Mouse (Mus musculus) neural tube, embryonic 14.5 days (tissue): Measurements from ENCODE around the gene Sos1. TPM values are rescaled to one million over a fixed set of nuclear protein-coding genes. Genes with fewer than 3 reads are reported as not detected.
A peak's percentile ranks its signal among the peaks of the same experiment; 100 is the strongest.

Experiments used
- ATAC-seq: fragments of 200-750 bp; cut with Nextera tagmentation; 2 replicates; pipeline ENCODE4 v1.8.0; 2017; ENCODE audit warnings: low read depth, mild to moderate bottlenecking, moderate TSS enrichment, moderate library complexity
- H3K27ac ChIP-seq: fragments of 300-500 bp; sonication (generic); 2 replicates; pipeline ENCODE4 v1.5.1; 2014; ENCODE audit warnings: low read depth, mild to moderate bottlenecking, control low read depth, low read length, moderate library complexity, mixed read lengths
- H3K27me3 ChIP-seq: fragments of 300-500 bp; sonication (generic); 2 replicates; pipeline ENCODE4 v1.6.1; 2014; ENCODE audit warnings: low read length; ENCODE audit not compliant: control insufficient read depth, insufficient read depth
- H3K36me3 ChIP-seq: fragments of 300-500 bp; sonication (generic); 2 replicates; pipeline ENCODE4 v1.6.1; 2014; ENCODE audit warnings: low read length, mixed read lengths; ENCODE audit not compliant: control insufficient read depth, insufficient read depth
- H3K4me1 ChIP-seq: fragments of 300-500 bp; sonication (generic); 2 replicates; pipeline ENCODE4 v1.6.1; 2014; ENCODE audit warnings: low read length; ENCODE audit not compliant: control insufficient read depth, insufficient read depth
- H3K4me2 ChIP-seq: fragments of 300-500 bp; sonication (generic); 2 replicates; pipeline ENCODE4 v1.6.1; 2014; ENCODE audit warnings: mild to moderate bottlenecking, low read depth, low read length, control low read depth
- H3K4me3 ChIP-seq: fragments of 300-500 bp; sonication (generic); 2 replicates; pipeline ENCODE4 v1.5.1; 2014; ENCODE audit warnings: low read depth, low read length, control low read depth, mixed read lengths
- H3K9ac ChIP-seq: fragments of 300-500 bp; sonication (generic); replicated peaks from 2 replicates; pipeline ENCODE4 v1.6.1; 2014; ENCODE audit warnings: low read depth, mild to moderate bottlenecking, control low read depth, low read length, mixed read lengths
- H3K9me3 ChIP-seq: fragments of 300-500 bp; sonication (generic); 2 replicates; pipeline ENCODE4 v1.6.1; 2016; ENCODE audit warnings: low read length; ENCODE audit not compliant: control insufficient read depth
- WGBS: fragments of 180-500 bp; shearing (Covaris S2); extraction: QIAGEN DNeasy Blood & Tissue Kit; methylation state at CpG from one replicate; pipeline ENCODE4 v1.1.7; 2014; 5-methylcytosine and 5-hydroxymethylcytosine counted together
- polyA plus RNA-seq: library from polyadenylated mRNA; unstranded; fragments of >200 nt; fragmentation: Nextera tagmentation; extraction: Ambion mirVana; gene quantifications from 2 replicates; pipeline ENCODE4 v1.2.1, GENCODE M21; 2014

Gene Sos1
- 15.2 and 15.8 TPM in 2 replicates for polyA plus RNA-seq

DNA sequence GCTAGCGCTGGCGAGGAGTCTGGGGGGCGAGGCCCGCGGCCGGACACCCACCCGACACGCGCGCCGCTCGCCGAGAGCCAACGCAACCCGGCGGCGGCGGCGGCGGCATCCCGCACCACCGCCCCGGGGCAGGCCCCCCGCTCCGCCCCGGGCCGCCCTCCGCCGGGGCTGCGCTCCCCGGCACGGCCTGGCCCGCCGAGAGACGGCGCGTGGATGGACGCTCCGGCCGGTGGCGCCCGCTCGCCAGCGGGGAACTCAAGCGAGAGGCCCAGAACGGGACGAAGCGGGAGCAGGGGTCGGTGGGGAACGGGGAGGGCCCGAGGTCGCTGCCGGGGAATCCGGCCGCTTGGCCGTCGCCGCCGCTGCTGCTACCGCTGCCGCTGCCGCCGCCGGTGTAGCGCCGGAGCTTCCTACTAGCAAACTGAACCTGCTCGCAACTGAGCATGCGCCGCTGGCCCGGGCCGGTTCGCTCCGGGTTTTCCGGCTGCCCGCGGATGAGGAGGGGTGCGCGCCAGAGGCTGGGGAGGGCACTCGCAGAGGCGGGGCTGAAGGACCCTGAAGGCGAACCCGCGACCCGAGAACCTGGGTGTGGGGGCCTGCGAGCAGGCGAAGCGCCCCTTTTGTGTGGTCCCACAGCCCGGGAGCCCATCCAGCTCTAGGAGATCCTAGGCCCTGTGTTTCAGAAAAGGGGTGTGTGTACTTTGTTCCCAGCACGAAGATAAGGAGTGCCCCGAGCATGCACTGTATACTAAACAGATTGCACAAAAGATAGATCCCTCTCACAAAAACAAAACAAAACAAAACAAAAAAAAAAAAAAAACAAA lies at the start of gene Sos1:
Sos1 (minus strand) TSS at position 423 of the 824 bp plus-strand sequence.
- Histone ChIP-seq H3K4me2 (peak within 1 kb of the TSS; percentile 72), H3K4me3 (peak within 1 kb of the TSS; percentile 94), H3K9me3 (no peaks in the 10 kb centered on the region), H3K4me1 (peaks cover 20% of the 10 kb centered on the region), H3K27me3 (peaks cover 4% of the 10 kb centered on the region; the same call in 1 of the 2 replicates), H3K27ac (peak within 1 kb of the TSS; percentile 95), H3K36me3 (no peaks in the 10 kb centered on the region), H3K9ac (peak within 1 kb of the TSS; percentile 97)
- ATAC-seq, result peak; percentile 85
- 0% methylated on average over 41 of the region's 90 CpGs for WGBS

DNA sequence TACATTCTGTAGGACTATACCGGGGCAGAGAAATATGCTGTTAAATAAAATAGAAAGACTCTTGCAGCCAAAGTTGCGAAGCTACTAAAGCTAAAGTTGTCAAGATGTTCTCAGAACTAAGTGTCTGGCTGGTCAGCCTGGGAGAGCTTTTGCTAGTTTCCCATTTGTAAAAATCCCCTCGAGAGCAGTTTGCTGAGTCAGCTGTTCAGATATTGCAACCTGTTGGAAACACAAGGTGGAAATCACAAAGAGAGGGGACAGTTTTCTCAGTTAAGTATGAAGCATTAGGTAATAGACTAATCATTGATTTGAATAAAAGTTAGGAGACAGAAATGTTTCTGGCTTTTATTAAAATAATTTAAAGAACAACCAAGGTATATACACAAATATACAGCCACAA lies 43.0 kb upstream of the Sos1 start:
- Histone ChIP-seq H3K4me2 (no peak overlapping the region), H3K9me3 (no peaks in the 10 kb centered on the region), H3K4me1 (no peaks in the 10 kb centered on the region), H3K27ac (no peak overlapping the region), H3K36me3 (no peaks in the 10 kb centered on the region), H3K4me3 (no peak overlapping the region), H3K9ac (no peak overlapping the region), H3K27me3 (no peaks in the 10 kb centered on the region)
- 90% methylated on average over 3 of the region's 3 CpGs for WGBS
- ATAC-seq, result no peak

DNA sequence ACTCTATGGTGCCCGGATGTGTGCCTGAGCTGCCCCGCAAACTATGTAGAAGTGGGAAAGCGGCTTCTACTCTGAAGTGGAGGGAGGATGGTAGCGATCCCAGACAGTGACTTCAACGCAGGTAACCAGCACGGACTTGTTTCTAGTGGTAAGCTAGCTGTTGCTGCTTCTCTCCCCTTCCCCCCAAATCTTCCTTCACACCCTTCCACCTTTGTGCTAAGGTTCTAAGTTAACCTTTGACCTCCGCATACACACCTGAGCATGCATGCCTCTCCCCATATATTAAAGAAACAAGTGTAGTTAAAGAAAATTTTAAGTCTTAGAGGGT lies 41.9 kb upstream of the Sos1 start:
- H3K4me2 ChIP-seq, result no peak overlapping the region
- no peak overlapping the region for H3K27ac ChIP-seq
- H3K9ac ChIP-seq, result no peak overlapping the region
- WGBS, result 73% methylated on average over 7 of the region's 7 CpGs
- ATAC-seq, result no peak
- no peaks in the 10 kb centered on the region for H3K9me3 ChIP-seq
- no peaks in the 10 kb centered on the region for H3K36me3 ChIP-seq
- H3K4me3 ChIP-seq, result no peak overlapping the region
- no peaks in the 10 kb centered on the region for H3K4me1 ChIP-seq
- no peaks in the 10 kb centered on the region for H3K27me3 ChIP-seq

DNA sequence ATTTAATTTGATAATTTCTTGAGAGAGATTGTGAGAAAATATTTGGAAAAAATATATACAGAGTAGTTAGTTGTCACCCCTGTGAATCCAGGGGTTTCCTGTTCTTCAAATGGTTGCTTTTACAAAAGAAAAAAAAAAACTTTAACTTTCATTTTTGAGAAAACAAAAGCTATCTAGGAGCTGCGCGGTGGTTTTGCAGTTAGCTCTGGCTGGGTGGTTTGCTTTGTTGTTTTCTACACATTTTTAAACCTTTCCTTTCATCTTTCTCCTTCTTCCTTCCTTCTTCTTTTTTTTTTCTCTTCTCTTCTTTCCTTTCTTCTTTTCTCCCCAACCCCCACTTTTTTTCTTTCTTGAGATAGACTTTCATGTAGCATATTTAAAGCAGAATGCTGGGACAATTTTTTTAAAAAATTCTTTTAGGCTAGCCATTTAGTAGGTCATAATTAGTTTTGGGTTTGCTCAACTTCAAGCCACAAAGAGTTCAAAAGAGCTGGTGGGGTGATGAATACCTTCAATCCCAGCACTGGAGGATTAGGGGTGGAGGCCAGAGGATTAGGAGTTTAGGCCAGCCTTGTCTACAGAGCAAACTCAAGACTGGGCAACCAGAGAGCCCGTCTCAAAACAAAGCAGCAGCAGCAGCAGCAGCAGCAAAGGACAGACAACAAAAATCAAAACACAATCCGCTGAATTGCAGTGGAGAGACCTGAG lies 41.4 kb upstream of the Sos1 start:
- H3K27ac ChIP-seq, result no peak overlapping the region

DNA sequence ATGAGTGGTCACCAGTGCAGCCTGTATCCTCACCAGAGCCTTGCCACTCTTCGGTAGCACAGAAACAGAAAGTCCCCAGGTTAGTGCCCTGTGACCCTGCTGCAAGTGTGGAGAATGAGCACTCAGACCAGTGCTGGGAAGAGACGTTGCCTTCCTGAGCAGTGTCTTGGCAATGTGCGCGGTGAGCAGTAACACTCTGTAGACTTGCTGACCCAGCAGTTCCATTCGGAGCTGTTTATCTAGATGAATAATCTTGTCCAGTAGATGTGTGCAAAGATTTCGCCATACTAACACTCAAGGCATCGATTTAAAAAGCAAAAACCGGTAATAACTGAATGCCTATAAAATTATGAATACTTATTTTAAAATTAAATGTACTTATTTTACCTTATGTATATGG lies 40.3 kb upstream of the Sos1 start:
- Histone ChIP-seq H3K27ac (no peak overlapping the region), H3K9me3 (no peaks in the 10 kb centered on the region), H3K4me3 (no peak overlapping the region), H3K27me3 (no peaks in the 10 kb centered on the region), H3K9ac (no peak overlapping the region), H3K36me3 (no peaks in the 10 kb centered on the region), H3K4me1 (no peaks in the 10 kb centered on the region), H3K4me2 (no peak overlapping the region)
- ATAC-seq, result no peak
- WGBS, result 86% methylated on average over 8 of the region's 8 CpGs

More for the DNA sequence above, 41.4 kb upstream of the Sos1 start:
- WGBS, result 71% methylated on average over 4 of the region's 4 CpGs
- no peak for ATAC-seq
- Histone ChIP-seq H3K27me3 (no peaks in the 10 kb centered on the region), H3K36me3 (no peaks in the 10 kb centered on the region), H3K4me3 (no peak overlapping the region), H3K9ac (no peak overlapping the region), H3K9me3 (no peaks in the 10 kb centered on the region), H3K4me1 (no peaks in the 10 kb centered on the region), H3K4me2 (no peak overlapping the region)

DNA sequence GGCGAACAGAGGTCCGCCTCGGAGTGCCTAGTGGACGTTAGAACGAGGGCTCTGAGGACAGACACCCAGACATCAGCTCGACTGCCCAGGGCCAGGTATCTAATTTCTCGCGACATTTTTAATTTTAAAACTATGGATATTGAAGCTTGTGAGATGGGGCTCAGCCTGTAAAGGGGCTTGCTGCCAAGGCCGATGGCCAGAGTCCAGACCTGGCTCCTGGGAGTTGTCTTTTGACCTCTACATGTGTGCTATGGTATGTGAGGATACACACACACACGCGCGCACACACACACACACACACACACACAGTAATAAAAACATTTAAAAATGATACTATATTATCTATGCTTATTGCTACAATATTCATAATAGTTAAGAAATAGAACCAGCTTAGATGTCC lies 38.6 kb upstream of the Sos1 start:
- Histone ChIP-seq H3K9ac (no peak overlapping the region), H3K4me1 (no peaks in the 10 kb centered on the region), H3K4me2 (no peak overlapping the region), H3K27me3 (no peaks in the 10 kb centered on the region), H3K27ac (no peak overlapping the region), H3K36me3 (no peaks in the 10 kb centered on the region), H3K4me3 (no peak overlapping the region), H3K9me3 (no peaks in the 10 kb centered on the region)
- 94% methylated on average over 12 of the region's 12 CpGs for WGBS
- ATAC-seq, result no peak

DNA sequence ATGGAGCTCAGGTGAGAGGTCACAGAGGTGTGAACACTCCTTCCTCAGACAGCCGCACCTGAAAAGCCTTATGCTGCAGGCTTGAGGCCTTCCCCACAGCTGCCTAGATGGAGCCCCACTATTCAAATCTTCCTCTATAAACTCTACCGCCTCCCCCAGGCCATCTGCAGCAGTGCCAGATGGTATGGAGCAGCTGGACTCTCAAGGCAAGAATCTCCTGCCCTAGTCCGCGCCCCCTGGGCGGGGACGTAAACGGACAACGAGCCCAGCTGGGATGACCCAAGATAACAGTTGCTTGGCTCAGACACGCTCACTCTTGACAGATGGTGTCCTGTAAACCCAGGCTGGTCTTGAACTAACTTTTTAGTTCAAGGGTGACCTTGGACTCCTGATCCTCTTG lies 37.0 kb upstream of the Sos1 start:
- Histone ChIP-seq H3K27ac (no peak overlapping the region), H3K4me1 (no peaks in the 10 kb centered on the region), H3K27me3 (no peaks in the 10 kb centered on the region), H3K4me2 (no peak overlapping the region), H3K4me3 (no peak overlapping the region), H3K36me3 (no peaks in the 10 kb centered on the region), H3K9ac (no peak overlapping the region), H3K9me3 (no peaks in the 10 kb centered on the region)
- no peak for ATAC-seq
- WGBS, result 63% methylated on average over 9 of the region's 9 CpGs

DNA sequence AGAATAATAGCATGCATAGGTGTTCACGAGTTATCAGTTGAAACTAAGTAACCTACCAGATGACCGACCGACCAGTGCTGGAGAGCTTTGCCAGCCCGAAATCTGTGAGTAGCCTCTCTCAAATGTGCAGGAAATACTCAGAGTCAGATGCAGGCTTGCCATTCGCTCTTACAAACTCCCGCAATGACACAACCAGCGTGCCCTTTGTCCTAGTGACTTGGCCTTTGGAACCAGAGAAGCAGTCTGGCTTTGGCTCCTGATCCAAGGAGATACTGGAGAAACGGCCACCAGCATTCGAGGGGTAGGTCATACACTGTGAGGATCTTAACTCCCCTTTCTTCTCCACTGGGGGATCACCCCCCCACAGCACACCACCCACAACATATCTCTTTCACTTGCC lies 35.7 kb upstream of the Sos1 start:
- no peak overlapping the region for H3K4me3 ChIP-seq
- no peaks in the 10 kb centered on the region for H3K27me3 ChIP-seq
- no peaks in the 10 kb centered on the region for H3K4me1 ChIP-seq
- 93% methylated on average over 9 of the region's 9 CpGs for WGBS
- H3K9ac ChIP-seq, result no peak overlapping the region
- no peaks in the 10 kb centered on the region for H3K36me3 ChIP-seq
- no peak overlapping the region for H3K27ac ChIP-seq
- H3K4me2 ChIP-seq, result no peak overlapping the region
- ATAC-seq, result no peak
- H3K9me3 ChIP-seq, result no peaks in the 10 kb centered on the region

DNA sequence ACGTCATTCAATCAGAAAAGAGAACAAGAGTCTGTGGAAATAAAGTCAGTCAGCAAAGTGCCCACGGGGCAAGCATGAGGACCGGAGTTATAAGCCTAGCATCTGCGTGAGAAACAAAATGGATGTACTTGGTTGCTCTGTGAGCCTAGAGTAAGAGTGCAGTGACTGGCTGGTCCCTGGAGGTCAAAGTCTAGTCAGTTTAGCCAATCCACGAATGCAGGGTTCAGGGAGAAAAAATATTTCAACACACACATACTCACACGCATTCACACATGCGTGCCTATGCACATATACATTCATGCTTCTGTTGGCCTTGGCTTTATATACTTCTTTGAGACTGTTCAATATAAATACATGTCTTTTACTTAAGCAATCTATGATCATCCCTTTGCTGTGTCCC lies 35.3 kb upstream of the Sos1 start:
- Histone ChIP-seq H3K4me2 (no peak overlapping the region), H3K9ac (no peak overlapping the region), H3K4me3 (no peak overlapping the region), H3K36me3 (no peaks in the 10 kb centered on the region), H3K27ac (no peak overlapping the region), H3K4me1 (no peaks in the 10 kb centered on the region), H3K27me3 (no peaks in the 10 kb centered on the region), H3K9me3 (no peaks in the 10 kb centered on the region)
- 90% methylated on average over 7 of the region's 7 CpGs for WGBS
- ATAC-seq, result no peak
